Mouse (Mus musculus): ENCODE results near the gene Cenpe. TPM values are rescaled to one million over a fixed set of nuclear protein-coding genes. Genes with fewer than 3 reads are reported as not detected.

Cenpe gene
- polyA plus RNA-seq, 1 experiment from 2014 or later, result 20.7 TPM

DNA sequence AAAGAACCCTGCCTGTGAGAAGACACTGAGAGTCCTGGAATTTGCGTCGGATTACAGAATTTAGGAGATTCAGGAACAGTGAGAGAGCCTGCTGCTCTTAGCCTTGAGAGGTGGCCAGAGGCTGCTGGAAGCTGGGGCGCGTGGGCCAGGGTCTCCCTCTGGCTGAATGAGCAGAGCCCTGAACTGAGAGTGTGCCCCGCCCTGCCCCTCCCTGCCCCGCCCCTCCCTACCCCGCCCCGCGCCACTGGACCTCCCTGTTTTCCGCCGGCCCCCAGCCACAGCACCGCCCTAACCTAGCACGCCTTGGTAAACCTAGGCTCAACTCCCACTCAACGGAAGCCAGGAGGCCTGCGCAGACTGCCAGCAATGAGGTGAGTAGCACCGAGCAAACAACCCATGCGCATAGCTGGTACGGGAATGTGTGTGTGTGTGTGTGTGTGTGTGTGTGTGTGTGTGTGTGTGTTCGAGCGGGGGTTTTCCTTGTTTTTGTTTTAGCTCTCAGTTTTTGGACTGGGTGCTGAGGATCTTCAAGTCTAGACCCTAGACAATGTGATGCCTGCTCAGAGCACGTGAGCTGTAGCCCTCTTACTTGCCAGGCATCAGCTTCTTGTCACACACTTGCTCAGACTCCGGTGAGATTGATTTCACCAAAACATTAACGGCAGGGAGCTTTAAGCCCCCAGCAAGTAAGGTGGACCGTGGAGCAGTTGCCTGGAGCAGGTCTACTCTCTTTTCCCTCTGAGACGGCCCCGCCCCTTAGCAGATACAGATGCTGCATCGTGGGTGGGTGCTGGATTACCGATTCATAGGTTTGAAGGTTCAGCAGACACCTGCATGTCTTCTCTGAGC is 95.3 kb downstream of the Cenpe start, which contains the start of gene Slc9b2:
Gene Slc9b2, plus strand, starts transcription at position 290 of the 849 bp plus-strand sequence.
- WGBS (ENCODE audit: insufficient replicate concordance), result 9% methylated on average over 28 of the region's 28 CpGs
- DNase-seq, result peak; percentile 12
- H3K36me3 ChIP-seq, result no peaks in the 10 kb centered on the region

GRCm38 (mm10) chr3:135312916-135313491 is 100.7 kb downstream of the Cenpe start:
- DNase-seq (no peak), ATAC-seq (ENCODE audit: low read depth) (no peak)
- 20% methylated on average over 2 of the region's 2 CpGs for WGBS (ENCODE audit: insufficient replicate concordance)
- Histone ChIP-seq H3K9ac (no peak overlapping the region), H3K4me2 (no peak overlapping the region), H3K4me1 (replicated peaks) (peaks cover 2% of the 10 kb centered on the region), H3K9me3 (replicated peaks) (0 out of 2 replicates have a peak, but pooled peaks cover 3% of the 10 kb centered on the region), H3K36me3 (no peaks in the 10 kb centered on the region), H3K4me3 (replicated peaks) (no peak overlapping the region), H3K27ac (no peak overlapping the region), H3K27me3 (no peaks in the 10 kb centered on the region)

More for the DNA sequence above, 95.3 kb downstream of the Cenpe start, which contains the start of gene Slc9b2:
- H3K27me3 ChIP-seq, result no peaks in the 10 kb centered on the region
- no peaks in the 10 kb centered on the region for H3K9me3 ChIP-seq (replicated peaks)
- ATAC-seq (ENCODE audit: low read depth), result peak; percentile 90
- no peak within 1 kb of the TSS for H3K9ac ChIP-seq
- peaks cover 11% of the 10 kb centered on the region for H3K4me1 ChIP-seq (replicated peaks)
- peak within 1 kb of the TSS; percentile 34 for H3K4me3 ChIP-seq (replicated peaks)
- H3K27ac ChIP-seq, result no peak within 1 kb of the TSS
- peak within 1 kb of the TSS; percentile 59 for H3K4me2 ChIP-seq

DNA sequence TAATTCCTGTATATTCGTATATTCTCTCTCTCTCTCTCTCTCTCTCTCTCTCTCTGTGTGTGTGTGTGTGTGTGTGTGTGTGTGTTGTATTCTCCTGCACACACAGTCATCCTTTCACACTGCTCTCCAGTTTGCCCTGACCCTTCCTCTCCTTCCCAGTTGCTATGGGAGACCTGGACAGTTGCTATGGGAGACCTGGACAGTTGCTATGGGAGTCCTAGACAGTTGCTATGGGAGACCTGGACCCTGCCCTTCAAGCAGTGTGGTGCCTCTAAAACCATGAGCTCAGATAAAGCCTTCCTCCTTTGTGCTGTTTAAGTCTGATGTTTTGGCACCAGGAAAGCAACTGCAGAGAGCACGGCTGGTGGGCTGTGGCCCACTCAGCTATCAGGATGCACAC is 101.4 kb downstream of the Cenpe start:
- WGBS (ENCODE audit: insufficient replicate concordance), result 49% methylated on average over 2 of the region's 2 CpGs
- DNase-seq, result no peak
- Histone ChIP-seq H3K4me3 (replicated peaks) (no peak overlapping the region), H3K9ac (no peak overlapping the region), H3K4me1 (replicated peaks) (no peaks in the 10 kb centered on the region; the same call in 1 of the 2 replicates), H3K4me2 (no peak overlapping the region), H3K27me3 (no peaks in the 10 kb centered on the region), H3K27ac (no peak overlapping the region), H3K36me3 (no peaks in the 10 kb centered on the region), H3K9me3 (replicated peaks) (0 out of 2 replicates have a peak, but pooled peaks cover 3% of the 10 kb centered on the region)
- no peak for ATAC-seq (ENCODE audit: low read depth)

- WGBS (ENCODE audit: insufficient replicate concordance), result 46% methylated on average over 2 of the region's 2 CpGs
- DNase-seq, result no peak
- no peaks in the 10 kb centered on the region; the same call in 1 of the 2 replicates for H3K4me1 ChIP-seq (replicated peaks)
- no peak overlapping the region for H3K4me3 ChIP-seq (replicated peaks)
- no peak overlapping the region for H3K9ac ChIP-seq
- H3K27ac ChIP-seq, result no peak overlapping the region
- H3K4me2 ChIP-seq, result no peak overlapping the region
- ATAC-seq (ENCODE audit: low read depth), result no peak
- H3K27me3 ChIP-seq, result no peaks in the 10 kb centered on the region
- H3K36me3 ChIP-seq, result no peaks in the 10 kb centered on the region
- 0 out of 2 replicates have a peak, but pooled peaks cover 3% of the 10 kb centered on the region for H3K9me3 ChIP-seq (replicated peaks)
These were observed 102.5 kb downstream of the Cenpe start for GRCm38 (mm10) chr3:135314811-135315210.

DNA sequence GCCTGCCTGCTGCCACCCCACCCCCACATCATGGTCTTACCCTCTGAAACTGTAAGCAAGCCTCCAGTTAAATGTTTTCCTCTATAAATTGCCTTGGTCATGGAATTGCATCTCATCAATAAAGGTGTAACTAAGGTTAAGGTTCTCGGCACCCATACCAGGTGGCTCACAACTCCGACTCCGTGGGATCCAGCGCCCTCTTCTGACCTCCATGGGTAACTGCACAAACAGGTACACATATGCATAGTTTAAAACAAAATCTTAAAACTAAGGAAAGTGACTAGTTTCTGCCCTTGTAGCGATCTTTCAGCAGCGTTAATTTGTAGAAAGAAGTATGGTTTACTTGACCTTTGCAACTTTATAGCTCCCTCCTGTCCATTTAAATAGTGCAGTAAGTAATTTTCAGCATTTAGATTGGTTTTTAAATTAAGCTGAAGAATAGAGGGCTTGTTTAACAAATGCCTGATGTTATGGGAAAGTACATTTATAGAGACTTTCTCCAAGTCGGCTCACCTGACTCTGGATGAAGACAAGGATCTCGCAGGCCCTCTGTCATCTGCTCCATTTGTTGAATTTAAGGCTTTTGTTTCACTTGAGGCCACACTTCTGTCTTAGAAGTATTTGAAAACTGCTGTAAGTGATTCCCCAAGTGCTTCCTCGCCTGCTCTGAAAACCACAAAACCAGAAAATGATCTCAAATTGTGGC is 103.5 kb downstream of the Cenpe start:
- Histone ChIP-seq H3K27ac (no peak overlapping the region), H3K27me3 (no peaks in the 10 kb centered on the region), H3K9me3 (replicated peaks) (0 out of 2 replicates have a peak, but pooled peaks cover 3% of the 10 kb centered on the region), H3K4me2 (no peak overlapping the region), H3K4me1 (replicated peaks) (no peaks in the 10 kb centered on the region; the same call in 1 of the 2 replicates), H3K4me3 (replicated peaks) (no peak overlapping the region), H3K36me3 (no peaks in the 10 kb centered on the region), H3K9ac (no peak overlapping the region)
- ATAC-seq (ENCODE audit: low read depth), result no peak
- WGBS (ENCODE audit: insufficient replicate concordance), result 66% methylated on average over 9 of the region's 9 CpGs
- no peak for DNase-seq

DNA sequence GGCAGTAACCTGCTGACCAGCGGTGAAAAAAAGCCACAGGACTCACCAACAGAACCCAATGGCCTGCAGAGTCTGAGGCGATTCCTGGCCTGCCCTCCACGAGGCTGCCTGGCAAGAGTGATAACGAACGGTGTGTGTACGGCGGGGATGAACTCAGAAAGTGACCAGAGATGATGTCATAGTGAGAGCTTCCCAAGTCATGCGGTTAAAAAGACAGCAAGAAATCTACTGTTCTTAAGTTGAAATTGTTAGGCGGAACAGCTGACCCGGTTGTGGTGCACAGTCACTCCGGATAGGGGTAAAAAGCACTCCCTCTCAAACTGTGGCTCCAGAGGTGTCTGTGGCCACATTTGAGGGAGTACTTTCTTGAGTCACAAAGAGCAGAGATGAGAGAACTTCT is 106.0 kb downstream of the Cenpe start:
- DNase-seq (no peak), ATAC-seq (ENCODE audit: low read depth) (no peak)
- no peak overlapping the region for H3K9ac ChIP-seq

More for the DNA sequence above, 106.0 kb downstream of the Cenpe start:
- Histone ChIP-seq H3K36me3 (no peaks in the 10 kb centered on the region), H3K4me3 (replicated peaks) (no peak overlapping the region), H3K4me2 (no peak overlapping the region), H3K27me3 (no peaks in the 10 kb centered on the region), H3K27ac (no peak overlapping the region), H3K9me3 (replicated peaks) (0 out of 2 replicates have a peak, but pooled peaks cover 3% of the 10 kb centered on the region), H3K4me1 (replicated peaks) (no peaks in the 10 kb centered on the region; the same call in 1 of the 2 replicates)
- 56% methylated on average over 11 of the region's 11 CpGs for WGBS (ENCODE audit: insufficient replicate concordance)

Other genes with a start within 250 kb of the Cenpe start
- gene Bdh2, start 68.7 kb downstream of the Cenpe start, polyA plus RNA-seq (2015; fragmentation: Nextera tagmentation; extraction: Ambion mirVana), result 0.34 and 0.36 TPM in 2 replicates
- 0.25 and 0.51 TPM in 2 replicates for gene Slc9b2, start 95.2 kb downstream of the Cenpe start, polyA plus RNA-seq (2015; fragmentation: Nextera tagmentation; extraction: Ambion mirVana)
- gene Slc9b1, start 135.5 kb downstream of the Cenpe start, polyA plus RNA-seq (2015; fragmentation: Nextera tagmentation; extraction: Ambion mirVana), result not detected in 2 replicates
- 36.4 and 43.9 TPM in 2 replicates for gene Cisd2, start 211.4 kb downstream of the Cenpe start, polyA plus RNA-seq (2015; fragmentation: Nextera tagmentation; extraction: Ambion mirVana)
- gene Ube2d3, start 225.6 kb downstream of the Cenpe start, polyA plus RNA-seq (2015; fragmentation: Nextera tagmentation; extraction: Ambion mirVana), result 281 and 348 TPM in 2 replicates

Data from liver, embryonic 13.5 days (tissue).